Mouse (Mus musculus): Measurements from ENCODE around the gene 6820408C15Rik.

Gene 6820408C15Rik

DNA sequence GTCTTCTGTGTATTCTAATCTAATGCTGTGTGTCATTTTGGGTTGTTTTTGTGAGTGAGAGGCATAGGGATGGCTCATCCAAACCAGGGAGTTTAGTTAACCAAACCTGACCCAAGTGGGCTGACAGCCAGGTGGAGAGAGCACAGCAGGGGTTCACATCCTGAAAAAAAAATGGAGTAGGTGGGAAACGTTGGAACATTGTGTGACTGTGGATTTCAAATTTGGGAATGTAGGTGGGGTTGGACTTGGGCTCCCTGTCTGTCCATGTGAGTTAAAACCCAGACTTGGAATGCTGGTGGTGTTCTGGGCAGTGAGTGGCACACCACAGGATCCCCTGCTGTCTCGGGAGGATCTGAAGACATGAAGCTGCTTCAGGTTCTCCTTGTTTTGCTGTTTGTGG, 61.4 kb downstream of the 6820408C15Rik start, which contains the start of gene Defb20:
Gene Defb20 (plus strand): TSS at position 301 of the 400 bp plus-strand sequence.
- DNase-seq, result no peak

DNA sequence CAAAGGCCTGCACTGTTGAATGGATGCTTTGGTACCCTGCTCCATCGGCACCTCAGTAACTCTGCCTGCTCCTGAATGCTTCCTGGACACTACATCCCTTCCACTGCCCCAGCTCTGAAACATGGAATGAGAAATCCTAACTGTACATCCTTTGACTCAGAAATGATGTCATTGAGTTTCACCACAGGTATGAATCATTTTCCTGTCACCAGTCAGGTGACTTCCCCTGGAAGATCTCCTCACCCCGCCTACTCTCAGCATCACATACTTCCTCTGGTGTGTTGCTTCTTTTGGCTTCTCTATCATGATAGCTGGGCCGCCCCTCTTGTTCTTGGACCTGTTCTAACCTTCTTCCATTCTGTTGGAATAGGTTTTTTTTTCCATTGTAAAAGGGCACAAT, 65.5 kb downstream of the 6820408C15Rik start:
- DNase-seq, result no peak

DNA sequence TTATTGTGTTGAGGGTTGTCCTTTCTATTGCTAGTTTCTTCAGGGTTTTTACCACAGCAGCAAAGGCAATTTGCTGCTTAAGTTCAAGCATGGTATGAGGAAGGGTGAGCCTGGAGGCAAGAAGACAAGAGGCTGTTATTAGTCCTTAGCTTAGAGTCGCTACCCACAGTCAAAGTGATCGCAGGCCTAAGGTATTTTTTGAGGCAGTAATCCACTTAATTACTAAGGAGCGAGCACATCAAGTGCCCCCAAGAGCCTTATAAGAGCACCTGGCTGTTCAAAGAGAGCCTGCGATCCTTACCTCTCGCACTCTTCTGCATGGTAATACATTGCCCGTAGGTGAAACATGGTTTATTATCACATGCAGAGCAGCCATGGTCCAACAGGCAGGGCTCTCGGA, 66.3 kb downstream of the 6820408C15Rik start:
- no peak for DNase-seq

DNA sequence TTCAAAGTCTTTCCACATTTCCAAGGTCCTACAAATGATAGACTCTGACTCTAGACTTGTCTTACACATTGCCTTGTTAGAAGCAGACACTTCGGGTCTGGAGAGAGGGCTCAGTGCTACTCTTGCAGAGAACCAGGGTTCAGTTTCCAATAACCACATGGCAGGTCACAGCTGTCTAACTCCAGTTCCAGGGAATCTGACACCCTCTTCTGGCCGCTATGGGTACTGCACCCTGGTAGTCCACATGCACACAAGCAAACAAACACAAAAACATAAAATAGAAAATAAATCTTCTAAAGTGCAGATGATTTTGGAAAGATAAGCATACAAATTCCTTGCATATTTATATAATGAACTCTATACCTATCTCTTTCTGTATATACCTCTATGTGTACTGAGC, 71.6 kb downstream of the 6820408C15Rik start:
- peak in 1 of 2 experiments; percentile 19 for DNase-seq

DNA sequence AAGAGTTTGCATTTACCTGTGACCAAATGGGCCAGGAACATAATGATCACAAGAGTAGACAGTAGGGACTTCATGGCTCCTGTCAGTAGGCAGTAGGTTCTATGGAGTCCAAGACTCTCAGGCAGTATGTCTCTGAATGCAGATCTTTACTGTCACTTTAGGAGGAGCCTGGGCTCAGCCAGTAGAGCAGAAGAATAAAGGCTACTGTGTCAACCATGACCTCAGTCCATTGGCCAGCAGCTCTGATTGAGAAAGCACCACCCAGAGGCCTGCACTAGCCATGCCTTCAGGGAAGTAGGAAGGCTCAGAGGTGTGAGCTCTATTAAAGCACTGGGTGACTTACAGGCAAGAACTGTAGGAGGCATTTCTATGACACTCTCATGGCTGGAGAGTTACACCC, 74.7 kb downstream of the 6820408C15Rik start, which contains the start of gene Defb22:
Gene Defb22 (minus strand): TSS at position 101 of the 400 bp plus-strand sequence.
- no peak for DNase-seq

DNA sequence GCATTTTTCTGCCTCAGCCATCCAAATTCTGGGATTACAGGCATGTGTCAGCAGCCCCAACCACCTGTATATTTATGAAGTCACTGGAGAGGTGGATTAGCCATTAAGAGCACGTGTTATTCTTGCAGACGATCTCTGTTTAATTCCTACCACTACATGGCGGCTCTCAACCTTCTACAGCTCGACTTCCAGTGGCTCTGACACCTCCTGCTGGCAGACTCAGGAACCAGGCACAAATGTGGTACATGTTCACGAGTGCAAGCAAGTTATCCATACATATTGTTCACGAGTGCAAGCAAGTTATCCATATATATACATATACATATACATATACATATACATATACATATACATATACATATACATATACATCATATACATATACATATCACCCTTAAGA, 77.8 kb downstream of the 6820408C15Rik start:
- DNase-seq, result no peak
